7 mouse cellular contexts compared by ENCODE assay signal in genomic region chr2:163343671-163344070, GRCm38 (mm10). TPM values are rescaled to one million over a fixed set of nuclear protein-coding genes. Genes with fewer than 3 reads are reported as not detected.
A peak's percentile ranks its signal among the peaks of the same experiment; 100 is the strongest.
DNase-seq lines count a peak whose midpoint lies in the region; ATAC-seq and TF ChIP-seq lines count a peak whose summit lies in the region.

No protein-coding gene starts in this region.

- no peaks in the 10 kb centered on the region for H3K36me3 ChIP-seq in intestine, postnatal 0 days (ENCODE audit: control insufficient read depth, insufficient read depth)
- no peaks in the 10 kb centered on the region for H3K36me3 ChIP-seq in intestine, embryonic 15.5 days
- no peaks in the 10 kb centered on the region for H3K36me3 ChIP-seq in ES-E14 (ENCODE audit: control insufficient read depth, insufficient read depth, low read length, poor library complexity, severe bottlenecking)

- no peak overlapping the region for H3K4me3 ChIP-seq in intestine, postnatal 0 days (ENCODE audit: low read depth, low read length)
- H3K4me3 ChIP-seq in intestine, embryonic 15.5 days (replicated peaks), result no peak overlapping the region
- H3K4me3 ChIP-seq in ES-E14 (ENCODE audit: insufficient read depth in 1 of 2, low read depth in 1 of 2, low read length in 2 of 2, poor library complexity in 1 of 2, severe bottlenecking in 1 of 2), result no peak overlapping the region

- no peaks in the 10 kb centered on the region for H3K9me3 ChIP-seq in intestine, postnatal 0 days (ENCODE audit: control insufficient read depth)
- H3K9me3 ChIP-seq in intestine, embryonic 15.5 days, result no peaks in the 10 kb centered on the region
- H3K9me3 ChIP-seq in ES-E14 (ENCODE audit: control insufficient read depth, insufficient read depth, low read depth, low read length), result no peaks in the 10 kb centered on the region

- no peak for ATAC-seq in intestine, postnatal 0 days
- no peak for ATAC-seq in intestine, embryonic 15.5 days

- no peak overlapping the region for H3K27ac ChIP-seq in intestine, postnatal 0 days (ENCODE audit: low read depth, low read length)
- no peak overlapping the region for H3K27ac ChIP-seq in intestine, embryonic 15.5 days
- H3K27ac ChIP-seq in ES-E14 (ENCODE audit: insufficient read depth, low read depth, low read length, poor library complexity, severe bottlenecking), result no peak overlapping the region

- H3K27me3 ChIP-seq in intestine, postnatal 0 days (replicated peaks; ENCODE audit: control insufficient read depth, insufficient read depth, low read length), result peaks cover 14% of the 10 kb centered on the region
- H3K27me3 ChIP-seq in intestine, embryonic 15.5 days (replicated peaks), result peaks cover 20% of the 10 kb centered on the region

- 93% methylated on average over 4 of the region's 4 CpGs for WGBS in intestine, postnatal 0 days
- 94% methylated on average over 4 of the region's 4 CpGs for WGBS in intestine, embryonic 15.5 days

- DNase-seq in B cell, adult 2 months, result peak; percentile 38 to 43
- DNase-seq in ES-E14 (ENCODE audit: low read depth, low spot score), result peak; percentile 57
- DNase-seq in kidney, postnatal 25 days, result peak; percentile 21 to 51
- DNase-seq in ovary, postnatal 10 days (ENCODE audit: low spot score), result no peak
- DNase-seq in ovary, postnatal 36 days (ENCODE audit: low spot score), result no peak

- H3K9ac ChIP-seq in intestine, postnatal 0 days (ENCODE audit: low read depth, low read length), result no peak overlapping the region
- H3K9ac ChIP-seq in intestine, embryonic 15.5 days, result no peak overlapping the region
- no peak overlapping the region for H3K9ac ChIP-seq in ES-E14 (ENCODE audit: insufficient read depth, low read depth, low read length, poor library complexity, severe bottlenecking)

- TF ChIP-seq CTCF in intestine, postnatal 0 days (IDR thresholded peaks at IDR 0.05; ENCODE audit: low read depth), result peak; percentile 55

- no peaks in the 10 kb centered on the region for H3K4me1 ChIP-seq in intestine, postnatal 0 days (replicated peaks; ENCODE audit: control insufficient read depth, insufficient read depth, low read length)
- peaks cover 10% of the 10 kb centered on the region; the same call in 1 of the 2 replicates for H3K4me1 ChIP-seq in intestine, embryonic 15.5 days (replicated peaks)
- no peaks in the 10 kb centered on the region for H3K4me1 ChIP-seq in ES-E14 (ENCODE audit: control insufficient read depth in 2 of 2, insufficient read depth in 2 of 2, low read length in 2 of 2, poor library complexity in 1 of 2)

- in situ Hi-C loops in ES-E14 (cut with MboI; ENCODE audit: low sequenced_read_pairs in 2 of 2, unreplicated experiment in 2 of 2), result loop anchor here (5.0 to 25.0 kb wide), 2 partner anchors 59 to 381 kb away; no protein-coding TSS in a partner anchor

- H3K4me2 ChIP-seq in intestine, postnatal 0 days (replicated peaks; ENCODE audit: low read depth), result no peak overlapping the region
- H3K4me2 ChIP-seq in intestine, embryonic 15.5 days (replicated peaks), result no peak overlapping the region

TF ChIP-seq in ES-E14, 5 proteins besides CTCF, POLR2A, EP300 and RAD21:
- no peak for TF ChIP-seq HCFC1 (IDR thresholded peaks at IDR 0.05; ENCODE audit: borderline replicate concordance, insufficient read depth, low read length)
- TF ChIP-seq CHD2 (IDR thresholded peaks at IDR 0.05; ENCODE audit: low read depth, low read length), result no peak
- peak; percentile 57 for TF ChIP-seq ZC3H11A (IDR thresholded peaks at IDR 0.05; ENCODE audit: borderline replicate concordance, low read depth, low read length)
- TF ChIP-seq ZNF384 (IDR thresholded peaks at IDR 0.05; ENCODE audit: low read depth, low read length), result no peak
- TF ChIP-seq MAFK (IDR thresholded peaks at IDR 0.05; ENCODE audit: insufficient read depth, low read depth, low read length), result no peak

RNA-seq across cellular contexts. Expression of gene Jph2, which starts 54.1 kb away (rescaled TPM):
- 9.8 and 10.0 TPM in 2 replicates for polyA plus RNA-seq in intestine, postnatal 0 days (2015; fragmentation: Nextera tagmentation; extraction: Ambion mirVana)
- 8.5 and 9.8 TPM in 2 replicates for polyA plus RNA-seq in intestine, embryonic 15.5 days (2015; fragmentation: Nextera tagmentation; extraction: Ambion mirVana)
- 3.0 and 7.7 TPM in 2 replicates for total RNA-seq in ES-E14 (2012; rRNA removed)

Comparison
In these comparisons a context has a peak if more than half of its experiments do, and no peak if none do; other contexts are left out.
1. DNase-seq: peak in B cell, adult 2 months (2 of 2), ES-E14 (single experiment) and kidney, postnatal 25 days (2 of 2); none in ovary, postnatal 10 days (single experiment) and ovary, postnatal 36 days (single experiment).